Mouse (Mus musculus) c-Kit-positive CD71-positive TER-119-negative erythroid progenitor cells, embryonic 14.5 days (primary cell): Measurements from ENCODE around the gene Fgf22.
A peak's percentile ranks its signal among the peaks of the same experiment; 100 is the strongest.

Experiments used
- DNase-seq: peaks from one replicate; pipeline ENCODE4 v3.0.0-alpha.2; 2013; ENCODE audit warnings: low read depth

Fgf22 gene

GRCm38 (mm10) chr10:79754856-79755516 lies at the start of gene Fgf22:
Fgf22 (plus strand) TSS chr10:79755076.
- peak; percentile 53 for DNase-seq

- peak; percentile 84 for DNase-seq
Observed at GRCm38 (mm10) chr10:79705951-79706350, 48.9 kb upstream of the Fgf22 start.

- DNase-seq = no peak
Observed at GRCm38 (mm10) chr10:79706406-79707094, 48.3 kb upstream of the Fgf22 start.

- no peak for DNase-seq
Observed at GRCm38 (mm10) chr10:79707162-79707561, 47.7 kb upstream of the Fgf22 start.

GRCm38 (mm10) chr10:79707759-79708158 lies 47.1 kb upstream of the Fgf22 start:
- no peak for DNase-seq

- no peak for DNase-seq
Observed at GRCm38 (mm10) chr10:79708668-79709067, 46.2 kb upstream of the Fgf22 start.

- DNase-seq = no peak
Observed at GRCm38 (mm10) chr10:79709307-79709706, 45.6 kb upstream of the Fgf22 start.

GRCm38 (mm10) chr10:79712029-79712428 lies 42.8 kb upstream of the Fgf22 start:
- no peak for DNase-seq

GRCm38 (mm10) chr10:79712499-79713126 lies 42.3 kb upstream of the Fgf22 start:
- peak; percentile 97 for DNase-seq

- DNase-seq = no peak
Observed at GRCm38 (mm10) chr10:79713163-79713562, 41.7 kb upstream of the Fgf22 start.

GRCm38 (mm10) chr10:79714996-79715395 lies 39.9 kb upstream of the Fgf22 start:
- no peak for DNase-seq

GRCm38 (mm10) chr10:79716254-79716987 lies 38.5 kb upstream of the Fgf22 start, which contains the start of gene Hcn2:
Hcn2 (plus strand) TSS chr10:79716634.
- DNase-seq = no peak

GRCm38 (mm10) chr10:79716988-79717355 lies 37.9 kb upstream of the Fgf22 start:
- DNase-seq = no peak

GRCm38 (mm10) chr10:79717640-79718357 lies 37.1 kb upstream of the Fgf22 start:
- DNase-seq = peak; percentile 89

GRCm38 (mm10) chr10:79721089-79721488 lies 33.8 kb upstream of the Fgf22 start:
- no peak for DNase-seq

GRCm38 (mm10) chr10:79723047-79723446 lies 31.8 kb upstream of the Fgf22 start:
- DNase-seq = no peak

- DNase-seq = no peak
Observed at GRCm38 (mm10) chr10:79723692-79724091, 31.2 kb upstream of the Fgf22 start.

GRCm38 (mm10) chr10:79726090-79726489 lies 28.8 kb upstream of the Fgf22 start:
- no peak for DNase-seq

- DNase-seq = no peak
Observed at GRCm38 (mm10) chr10:79728323-79729249, 26.3 kb upstream of the Fgf22 start.

- no peak for DNase-seq
Observed at GRCm38 (mm10) chr10:79729357-79729965, 25.4 kb upstream of the Fgf22 start.
